Mouse (Mus musculus) frontal cortex, adult 2 months (tissue): ENCODE measurements around the gene Slamf9. TPM values are rescaled to one million over a fixed set of nuclear protein-coding genes. Genes with fewer than 3 reads are reported as not detected.
A peak's percentile ranks its signal among the peaks of the same experiment; 100 is the strongest.

Source experiments
- DNase-seq, 2 experiments: peaks; one replicate each; pipeline ENCODE4 v3.0.0; 2022; ENCODE audit warnings: low spot score in 1 of 2; ENCODE audit errors: extremely low spot score in 1 of 2
- polyA plus RNA-seq: library from polyadenylated mRNA; depleted of rRNA; stranded (reverse); fragments of >200 nt; gene quantifications from 2 replicates; pipeline ENCODE4 v1.2.3, GENCODE M21; 2012; rRNA removed

Slamf9 gene
- polyA plus RNA-seq, 1 experiment, result 1.8 TPM

- DNase-seq, result no peak
These were observed 35.3 kb downstream of the Slamf9 start for GRCm38 (mm10) chr1:172510421-172510972.

- DNase-seq, result peak in 1 of 2 experiments; percentile 20
These were observed 37.8 kb downstream of the Slamf9 start for GRCm38 (mm10) chr1:172512962-172513361.

GRCm38 (mm10) chr1:172513525-172514212 lies 38.5 kb downstream of the Slamf9 start:
- peak in 1 of 2 experiments; percentile 25 for DNase-seq

DNA sequence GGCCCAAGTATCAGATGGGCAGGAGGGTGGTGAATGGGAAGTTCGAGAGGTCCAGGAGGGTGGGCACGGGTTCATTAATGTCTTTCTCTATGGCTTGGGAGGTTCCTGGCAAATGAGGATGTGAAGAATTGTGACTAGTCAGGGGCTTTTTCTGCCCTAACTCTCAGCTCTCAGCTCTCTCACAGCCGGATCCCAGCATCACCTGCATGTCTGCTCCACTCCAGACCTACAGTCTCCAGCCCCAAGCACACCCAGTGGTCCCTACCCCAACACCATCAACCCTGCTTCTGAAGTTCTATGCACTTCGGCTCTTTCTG lies 39.0 kb downstream of the Slamf9 start:
- DNase-seq, result no peak

DNA sequence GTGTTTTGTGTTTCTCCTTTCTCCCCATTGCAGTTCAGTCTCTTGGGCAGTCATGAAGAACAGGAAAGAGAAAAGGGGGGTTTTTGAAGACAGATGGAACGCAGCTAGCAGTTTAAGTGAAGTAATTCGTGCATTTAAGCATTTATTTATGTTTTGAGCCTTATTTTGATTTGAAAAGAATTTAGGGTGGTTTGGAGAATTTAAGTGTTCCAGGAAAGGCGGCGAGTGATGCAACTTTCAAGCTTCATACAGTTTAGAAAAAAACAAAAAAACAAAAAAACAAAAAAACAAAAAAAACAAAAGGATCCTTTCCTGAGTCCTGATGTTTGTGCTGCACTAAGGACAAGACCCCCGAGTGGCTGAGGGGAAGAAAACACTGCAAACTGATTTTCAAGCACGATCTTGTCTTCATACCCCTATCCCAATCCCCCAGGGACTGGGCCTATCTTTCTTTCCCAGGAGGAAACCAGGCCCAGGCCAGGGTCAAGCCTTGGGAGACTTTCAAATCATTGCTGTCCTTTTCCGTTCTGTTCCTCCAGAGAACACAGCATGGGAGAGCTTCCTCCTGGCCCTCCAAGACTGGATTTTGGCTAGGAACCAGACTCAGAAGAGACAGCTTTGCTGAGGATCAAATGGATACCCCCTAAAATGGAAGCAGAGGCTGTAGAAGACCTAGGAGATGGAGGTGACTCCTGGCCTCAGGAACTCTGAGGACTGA lies 39.6 kb downstream of the Slamf9 start:
- no peak for DNase-seq

DNA sequence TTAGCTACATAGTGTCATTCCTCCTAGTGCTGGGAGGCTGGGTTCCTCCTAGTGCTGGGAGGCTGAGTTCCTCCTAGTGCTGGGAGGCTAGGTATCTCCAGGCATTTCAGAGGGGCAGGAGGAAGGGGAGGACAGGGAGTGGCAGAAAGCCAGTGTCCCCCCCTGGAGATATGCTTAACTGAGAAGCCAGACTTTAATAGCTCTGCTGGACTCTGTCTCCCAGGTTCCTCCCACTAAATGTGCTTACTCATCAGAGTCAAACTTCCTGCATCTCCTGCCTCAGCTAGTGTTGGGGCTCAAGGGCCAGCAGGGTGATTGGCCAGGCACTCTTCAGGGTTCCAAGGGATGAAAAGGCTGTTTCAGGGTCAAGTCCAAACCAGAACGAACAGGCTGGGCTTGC lies 40.2 kb downstream of the Slamf9 start:
- DNase-seq, result no peak

GRCm38 (mm10) chr1:172518013-172518412 lies 42.9 kb downstream of the Slamf9 start:
- DNase-seq, result no peak

DNA sequence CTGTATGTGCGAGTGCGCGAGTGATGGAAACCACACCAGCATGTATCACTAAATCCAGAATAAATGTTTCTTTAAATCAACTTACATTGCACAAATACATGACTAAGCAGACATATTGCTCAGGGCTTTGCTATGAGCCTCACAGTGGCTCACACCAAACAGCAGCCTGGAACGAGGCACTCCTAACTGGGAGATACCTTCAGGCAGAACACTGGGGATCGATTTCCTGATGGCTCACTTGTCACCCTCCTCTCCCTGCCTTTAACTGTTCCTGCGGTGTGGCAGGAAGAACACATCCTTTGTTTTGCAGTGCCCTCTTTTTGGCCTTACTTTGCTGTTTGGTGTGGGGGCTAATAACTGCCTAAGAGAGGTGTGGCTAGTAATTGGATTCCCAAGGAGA lies 44.5 kb downstream of the Slamf9 start:
- no peak for DNase-seq

DNA sequence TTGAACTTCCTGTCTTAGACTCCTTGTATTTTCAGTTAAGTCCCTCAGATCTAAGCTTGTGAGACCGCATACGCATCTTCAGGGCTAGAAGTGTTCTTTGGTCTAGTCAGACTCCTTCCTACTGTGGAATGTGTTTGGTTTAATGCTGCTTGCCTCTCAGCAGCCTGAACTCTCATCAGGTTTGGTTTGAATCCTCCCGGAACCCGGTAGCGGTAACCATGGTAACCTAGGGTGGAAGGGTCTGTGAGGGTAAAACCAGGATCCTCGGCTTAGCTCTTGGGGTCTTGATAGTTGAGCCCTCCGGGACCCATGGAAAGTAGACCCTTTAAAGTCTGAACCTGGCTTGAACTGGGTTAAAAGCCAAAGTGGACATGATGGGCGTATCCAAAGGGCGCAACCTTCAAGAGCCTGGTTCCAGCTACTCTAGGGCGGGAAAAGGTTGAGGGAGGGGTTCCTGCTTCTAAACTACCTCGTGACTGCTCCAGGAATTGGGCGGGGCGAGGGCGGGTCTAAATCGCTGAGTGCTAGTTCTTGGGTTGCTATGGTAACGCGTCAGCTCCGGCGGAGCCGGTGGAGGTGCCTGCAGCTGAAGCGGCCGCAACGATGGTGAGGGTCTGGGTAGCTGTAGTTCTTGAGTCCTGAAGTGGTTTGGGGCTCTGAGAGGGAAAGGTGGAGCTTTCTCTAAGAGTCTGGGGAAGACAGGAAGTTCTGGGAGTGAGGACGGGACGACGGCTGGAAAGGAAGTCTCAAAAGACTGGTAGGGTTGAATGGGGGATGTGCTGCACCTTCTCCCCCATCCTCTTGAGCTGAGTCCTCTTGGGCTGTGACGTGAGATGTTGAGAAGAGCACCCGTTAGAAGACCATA lies 45.6 kb downstream of the Slamf9 start, which contains the start of gene Cfap45:
Gene Cfap45 (plus strand): TSS at position 226 of the 865 bp plus-strand sequence.
- DNase-seq, result peak; percentile 73 to 84

DNA sequence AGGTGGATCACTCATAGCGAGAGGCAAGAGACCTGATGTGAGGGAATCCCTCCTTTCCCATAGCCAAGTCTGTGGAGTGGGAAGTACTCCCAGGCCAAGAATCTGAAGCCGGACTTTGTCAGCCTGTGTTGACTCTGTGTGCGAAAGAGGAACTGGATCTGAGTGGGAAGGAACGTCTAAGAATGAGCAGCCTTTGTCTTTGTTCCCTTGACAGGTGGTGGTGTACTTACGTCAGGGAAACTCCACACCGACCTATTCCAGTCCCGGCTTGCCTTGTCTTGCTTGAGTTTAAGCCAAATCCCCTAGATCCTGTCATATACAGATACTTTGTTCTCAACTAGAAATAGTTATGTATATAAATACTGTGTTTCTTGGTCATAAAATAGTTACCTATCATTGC lies 47.4 kb downstream of the Slamf9 start:
- no peak for DNase-seq

DNA sequence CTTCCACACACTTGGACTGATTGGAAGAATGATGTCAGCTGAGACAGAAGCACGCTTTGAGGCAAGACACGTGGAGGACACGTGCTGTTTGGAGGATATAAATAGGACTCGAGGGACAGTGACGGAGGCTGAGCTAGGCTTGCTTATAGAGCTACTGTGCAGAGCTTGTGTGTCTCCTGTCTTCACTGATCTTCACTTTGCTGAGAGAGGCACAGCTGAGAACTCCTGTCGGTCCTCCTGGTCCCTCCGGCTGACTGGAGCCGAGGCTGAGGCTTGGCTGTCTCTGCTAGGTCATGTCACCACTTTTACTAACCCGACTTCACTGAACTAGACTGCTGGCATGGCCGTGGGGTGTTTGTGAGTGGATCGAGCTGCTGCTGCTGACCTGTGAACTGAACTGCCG lies 48.5 kb downstream of the Slamf9 start:
- no peak for DNase-seq

DNA sequence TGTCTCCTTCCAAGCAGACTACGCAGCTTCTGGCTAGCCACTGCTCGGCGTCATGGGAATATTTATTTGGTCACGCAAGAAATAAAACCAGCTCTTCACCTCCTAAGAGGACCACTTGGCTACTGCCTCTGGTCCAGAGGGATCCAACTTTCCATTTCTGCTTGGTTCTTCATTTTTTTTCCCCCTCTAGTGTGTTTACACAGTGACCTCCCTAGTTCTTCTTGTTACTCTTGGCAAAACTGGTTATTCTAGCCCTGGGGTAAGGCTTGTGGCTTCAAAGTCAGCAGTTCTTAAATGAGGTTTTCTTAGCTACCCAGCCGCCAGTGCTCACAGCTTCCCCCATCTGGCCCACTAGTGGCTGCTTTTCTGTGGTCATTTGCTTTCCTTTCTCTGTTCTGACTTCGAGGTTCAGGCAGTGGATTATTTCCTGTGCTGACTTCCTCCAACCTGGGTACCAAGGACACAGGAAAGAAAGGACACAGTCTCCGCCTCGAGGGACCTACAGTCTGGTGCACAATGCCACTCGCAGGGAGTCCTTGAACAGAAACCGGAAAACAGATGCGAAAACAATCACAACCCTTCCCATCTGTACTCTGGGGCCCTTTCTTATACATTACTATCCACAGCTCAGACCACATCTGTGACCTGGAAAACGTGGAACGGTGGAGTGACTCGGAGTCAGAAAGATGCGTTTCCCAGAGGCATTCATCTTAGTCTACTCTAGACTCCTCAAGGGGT lies 50.0 kb downstream of the Slamf9 start:
- no peak for DNase-seq

- DNase-seq, result no peak
These were observed 50.8 kb downstream of the Slamf9 start for GRCm38 (mm10) chr1:172525971-172526370.

- DNase-seq, result no peak
These were observed 51.4 kb downstream of the Slamf9 start for GRCm38 (mm10) chr1:172526380-172527081.

GRCm38 (mm10) chr1:172527431-172527830 lies 52.3 kb downstream of the Slamf9 start:
- no peak for DNase-seq

Other genes starting within 250 kb of the Slamf9 start
- gene Atp1a4, start 216.9 kb upstream of the Slamf9 start, polyA plus RNA-seq, result not detected in 2 replicates
- 230 and 251 TPM in 2 replicates for gene Igsf8, start 213.7 kb upstream of the Slamf9 start, polyA plus RNA-seq
- gene Atp1a2, start 177.3 kb upstream of the Slamf9 start, polyA plus RNA-seq, result 495 and 562 TPM in 2 replicates
- 102 and 111 TPM in 2 replicates for gene Kcnj9, start 146.0 kb upstream of the Slamf9 start, polyA plus RNA-seq
- 112 and 122 TPM in 2 replicates for gene Kcnj10, start 134.1 kb upstream of the Slamf9 start, polyA plus RNA-seq
- gene Pigm, start 98.8 kb upstream of the Slamf9 start, polyA plus RNA-seq, result 6.6 and 7.2 TPM in 2 replicates
- 13.3 and 16.3 TPM in 2 replicates for gene Igsf9, start 6.4 kb downstream of the Slamf9 start, polyA plus RNA-seq
- gene Tagln2, start 24.7 kb downstream of the Slamf9 start, polyA plus RNA-seq, result 19.1 and 19.9 TPM in 2 replicates
- 3.4 and 4.5 TPM in 2 replicates for gene Cfap45, start 45.4 kb downstream of the Slamf9 start, polyA plus RNA-seq
- gene Vsig8, start 80.6 kb downstream of the Slamf9 start, polyA plus RNA-seq, result 0.90 and 0.97 TPM in 2 replicates
- 0.28 and 0.44 TPM in 2 replicates for gene Slamf8, start 115.2 kb downstream of the Slamf9 start, polyA plus RNA-seq
- gene Fcrl6, start 127.2 kb downstream of the Slamf9 start, polyA plus RNA-seq, result 0.06 and 0.13 TPM in 2 replicates
- 14.7 and 15.8 TPM in 2 replicates for gene Dusp23, start 157.6 kb downstream of the Slamf9 start, polyA plus RNA-seq
- gene Crp, start 222.7 kb downstream of the Slamf9 start, polyA plus RNA-seq, result not detected in 2 replicates